Mouse (Mus musculus) embryonic fibroblast, embryonic 13.5 days (primary cell): ENCODE results near the gene Rnaseh2b.

Experiments
- CTCF ChIP-seq: IDR thresholded peaks from 2 replicates; pipeline ENCODE4 v1.5.1; 2011; ENCODE audit warnings: mild to moderate bottlenecking, control low read depth, low read length, moderate library complexity, borderline replicate concordance; ENCODE audit not compliant: insufficient read depth
- POLR2A ChIP-seq: IDR thresholded peaks from 2 replicates; pipeline ENCODE4 v1.6.1; 2011; ENCODE audit warnings: low read depth, mild to moderate bottlenecking, control low read depth, low read length, moderate library complexity

- TF ChIP-seq POLR2A (no peak), CTCF (no peak)
Observed at GRCm38 (mm10) chr14:62322581-62323344, 30.4 kb downstream of the Rnaseh2b start.
